Mouse (Mus musculus) CH12.LX (cell line): ENCODE measurements at regions not wholly inside any gene's neighbourhood (a gene's known extent, or its start where the extent isn't known, plus 50 kb on each side); places are given as distances from the start of the nearest gene placed in this dataset.

ENCODE experiments used
- CTCF ChIP-seq, 2 experiments: IDR thresholded peaks in 1 of 2; conservative IDR thresholded peaks in 1 of 2; 2 replicates each; pipeline ENCODE4 v1.5.1; 2011 to 2012; ENCODE audit warnings: low read depth in 2 of 2, low read length in 2 of 2, improper control_type of control experiment in 1 of 2, inconsistent platforms in 1 of 2, mild to moderate bottlenecking in 1 of 2, moderate library complexity in 1 of 2
- EP300 ChIP-seq: IDR thresholded peaks from 2 replicates; pipeline ENCODE4 v1.6.1; 2011; ENCODE audit warnings: low read length, improper control_type of control experiment
- ETS1 ChIP-seq: conservative IDR thresholded peaks from 2 replicates; pipeline ENCODE4 v1.6.1; 2012; ENCODE audit warnings: low read depth, mild to moderate bottlenecking, inconsistent platforms, low read length, improper control_type of control experiment, moderate library complexity
- JUN ChIP-seq: IDR thresholded peaks from 2 replicates; pipeline ENCODE4 v1.6.1; 2011; ENCODE audit warnings: low read depth, mild to moderate bottlenecking, low read length, improper control_type of control experiment, moderate library complexity; ENCODE audit not compliant: insufficient read depth
- MEF2A ChIP-seq: IDR thresholded peaks from 2 replicates; pipeline ENCODE4 v1.6.1; 2014; ENCODE audit warnings: low read depth, mild to moderate bottlenecking, inconsistent platforms, low read length, improper control_type of control experiment, borderline replicate concordance
- PAX5 ChIP-seq: IDR thresholded peaks from 2 replicates; pipeline ENCODE4 v1.6.1; 2012; ENCODE audit warnings: low read length, inconsistent platforms, mixed read lengths
- POLR2A ChIP-seq: IDR thresholded peaks from 2 replicates; pipeline ENCODE4 v1.6.1; 2011; ENCODE audit warnings: low read depth, mild to moderate bottlenecking, improper control_type of control experiment, low read length
- USF1 ChIP-seq: IDR thresholded peaks from 2 replicates; pipeline ENCODE4 v1.6.1; 2014; ENCODE audit warnings: low read depth, mild to moderate bottlenecking, inconsistent platforms, low read length, improper control_type of control experiment
- USF2 ChIP-seq: conservative IDR thresholded peaks from 2 replicates; pipeline ENCODE4 v1.6.1; 2011; ENCODE audit warnings: low read depth, low read length, improper control_type of control experiment
- ZNF384 ChIP-seq: IDR thresholded peaks from 2 replicates; pipeline ENCODE4 v1.6.1; 2012; ENCODE audit warnings: low read depth, low read length, improper control_type of control experiment, inconsistent platforms

- TF ChIP-seq ZNF384 (no peak), USF2 (no peak), CTCF (conservative IDR thresholded peaks at IDR 0.05 in 1 of 2, IDR thresholded peaks at IDR 0.05 in 1 of 2; ENCODE audit: low read depth in 2 of 2, low read length in 2 of 2) (no peak), POLR2A (no peak), USF1 (no peak), EP300 (no peak), JUN (no peak), MEF2A (no peak), ETS1 (no peak), PAX5 (no peak)
These were observed 174.3 kb downstream of the Rad51ap2 start for GRCm38 (mm10) chr12:11630178-11630577.
